Mouse (Mus musculus): ENCODE measurements at regions not wholly inside any gene's neighbourhood (a gene's known extent, or its start where the extent isn't known, plus 50 kb on each side); places are given as distances from the start of the nearest gene placed in this dataset.
"Not testable (repeated sequence)": the region's sequence is repeated elsewhere in the genome, so short reads cannot be mapped to it uniquely, and the experiment has no call there.

- not testable (repeated sequence) for H3K4me1 ChIP-seq (replicated peaks; ENCODE audit: low read depth, low read length); H3K27me3 ChIP-seq (ENCODE audit: insufficient read depth, low read length); H3K4me3 ChIP-seq (replicated peaks; ENCODE audit: low read length); H3K36me3 ChIP-seq (ENCODE audit: insufficient read depth, low read length)
- peaks cover 51% of the 10 kb centered on the region for H3K9me3 ChIP-seq (ENCODE audit: low read length)
Observed at GRCm38 (mm10) chr3:35637066-35637465, 116.8 kb upstream of the Atp11b start.
